Mouse (Mus musculus) cerebellum, postnatal 14 days (tissue): ENCODE measurements around the gene Bphl.
A peak's percentile ranks its signal among the peaks of the same experiment; 100 is the strongest.

Source experiments
- DNase-seq, 2 experiments: peaks; one replicate each; pipeline ENCODE4 v3.0.0; 2021; ENCODE audit warnings: mixed read lengths in 2 of 2

Gene Bphl

GRCm38 (mm10) chr13:34037172-34038055, at the start of gene Bphl:
Bphl (plus strand) TSS chr13:34037597.
- peak; percentile 95 to 96 for DNase-seq

- DNase-seq, result no peak
Measured at GRCm38 (mm10) chr13:33989625-33990024, 47.8 kb upstream of the Bphl start.

GRCm38 (mm10) chr13:33995197-33995596, 42.2 kb upstream of the Bphl start:
- DNase-seq, result peak; percentile 77 to 80

DNA sequence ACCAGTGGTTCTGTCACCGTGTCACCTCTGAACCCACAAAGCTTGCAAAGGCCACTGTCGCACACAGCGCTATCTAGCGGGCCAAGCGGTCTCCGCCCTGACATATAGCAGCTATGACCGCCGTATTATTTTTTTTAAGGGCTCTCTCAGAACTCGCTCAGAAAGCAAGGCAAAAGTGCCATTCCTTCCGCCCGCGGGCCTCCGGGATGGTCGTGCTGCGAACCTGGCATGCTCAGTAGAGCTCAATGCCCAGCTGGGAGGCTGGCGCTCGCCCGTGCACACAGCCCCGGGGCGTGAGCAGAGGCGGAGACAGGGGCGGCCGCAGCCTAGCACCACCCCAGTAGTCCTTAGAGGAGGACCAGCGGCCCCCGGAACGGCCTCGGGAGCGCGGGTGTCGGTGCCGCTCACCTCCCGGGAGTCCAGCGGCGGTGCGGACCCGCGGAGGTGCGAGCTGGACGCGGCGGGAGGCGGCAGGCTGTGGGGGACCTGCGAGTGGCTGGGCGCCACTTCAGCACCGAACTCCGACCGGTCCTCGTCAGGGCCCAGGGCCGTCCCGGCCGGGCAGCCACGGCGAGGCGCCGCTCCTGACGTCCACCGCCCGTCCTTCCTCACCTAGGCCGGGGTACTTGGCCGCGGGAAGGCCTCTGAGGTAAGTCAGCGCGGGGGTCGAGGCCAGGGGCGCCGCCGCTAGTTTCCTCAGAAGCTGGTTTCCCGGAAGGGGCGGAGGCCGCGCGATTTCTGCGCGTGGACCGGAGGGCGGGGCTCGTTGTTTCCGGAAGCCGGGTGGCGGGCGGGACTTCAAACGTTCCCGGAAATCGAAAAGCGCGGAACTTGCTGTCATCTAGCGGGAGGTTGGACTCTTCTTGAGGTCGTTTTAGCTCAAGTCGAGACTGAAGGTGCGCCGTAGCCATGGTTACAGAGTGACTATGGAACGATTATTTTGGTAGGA, 35.1 kb upstream of the Bphl start, which contains the start of the genes Ripk1 and Serpinb6a:
Gene Ripk1, plus strand, starts transcription at position 306 of the 949 bp plus-strand sequence.
Gene Serpinb6a, minus strand, starts transcription at position 737 of the 949 bp plus-strand sequence.
- peak; percentile 92 to 93 for DNase-seq

DNA sequence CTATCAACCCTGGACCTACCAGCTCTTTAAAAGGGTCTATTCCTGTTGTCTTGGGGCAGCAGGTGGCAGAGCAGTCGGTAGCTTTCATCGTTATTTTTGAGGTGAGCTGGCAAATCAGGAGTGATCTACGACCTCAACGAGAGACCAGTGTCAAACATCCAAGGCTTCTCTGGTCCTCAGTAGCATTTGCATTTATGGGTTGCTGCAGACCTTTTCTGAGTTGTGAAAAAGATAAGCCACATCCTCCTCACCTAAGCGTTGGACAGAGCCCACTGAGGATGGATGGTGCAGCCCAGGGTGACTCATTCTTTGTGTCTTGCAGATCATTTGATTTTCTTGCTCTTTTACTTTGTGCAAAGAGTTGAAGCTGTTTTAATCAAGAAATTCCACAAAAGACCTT, 34.3 kb upstream of the Bphl start:
- peak in 1 of 2 experiments; percentile 9 for DNase-seq

GRCm38 (mm10) chr13:34007234-34007633, 30.2 kb upstream of the Bphl start:
- no peak for DNase-seq

DNA sequence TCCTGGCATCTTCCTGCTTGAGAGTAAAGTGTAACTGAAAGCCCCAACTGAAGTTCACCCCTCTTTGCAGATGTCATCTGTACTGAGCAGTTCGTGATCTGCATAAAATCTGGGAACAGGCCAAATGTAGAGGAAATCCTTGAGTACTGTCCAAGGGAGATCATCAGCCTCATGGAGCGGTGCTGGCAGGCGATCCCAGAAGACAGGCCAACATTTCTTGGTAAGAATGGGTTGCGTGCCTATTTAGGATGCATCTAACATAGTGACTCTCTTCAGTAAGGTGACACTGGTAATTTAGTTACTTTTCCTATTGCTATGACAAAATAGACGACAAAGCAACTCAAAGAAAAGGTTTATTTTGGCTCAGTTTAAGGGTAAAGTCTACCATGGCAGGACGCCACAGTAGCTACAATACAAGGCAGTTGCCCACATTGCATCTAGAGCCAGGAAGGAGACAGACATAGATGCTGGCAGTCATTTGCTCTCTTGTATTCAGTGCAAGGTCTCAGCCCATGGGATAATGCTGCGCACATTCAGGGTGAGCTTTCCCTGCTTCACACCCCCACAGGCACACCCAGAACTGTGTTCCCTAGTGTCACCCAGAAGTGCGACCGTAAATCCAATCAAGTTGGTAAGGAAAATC, 20.3 kb upstream of the Bphl start:
- DNase-seq, result peak; percentile 76 to 82

DNA sequence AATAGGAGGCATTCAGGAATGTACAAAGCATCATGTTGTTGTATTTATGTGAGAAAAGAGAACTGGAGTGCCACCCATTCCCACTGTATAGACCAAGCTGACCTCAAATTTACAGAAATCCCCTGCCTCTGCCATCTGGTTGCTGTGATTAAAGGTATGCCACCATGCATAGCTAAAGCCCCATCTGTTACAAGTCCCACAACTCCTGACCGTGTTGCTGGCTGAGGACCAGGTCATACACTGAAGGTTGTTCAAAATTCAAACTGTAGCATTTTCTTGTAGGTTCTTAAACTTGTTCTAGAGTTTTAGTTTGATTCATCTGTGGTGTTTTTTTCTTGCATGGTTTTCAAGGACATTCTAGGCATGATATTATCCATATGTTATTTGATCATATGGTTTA, 18.9 kb upstream of the Bphl start:
- DNase-seq, result peak; percentile 37 to 46

- no peak for DNase-seq
Measured at GRCm38 (mm10) chr13:34021998-34022397, 15.4 kb upstream of the Bphl start.

- DNase-seq, result no peak
Measured at GRCm38 (mm10) chr13:34032041-34032440, 5.4 kb upstream of the Bphl start.

- DNase-seq, result no peak
Measured at GRCm38 (mm10) chr13:34035424-34035823, 2.0 kb upstream of the Bphl start.

DNA sequence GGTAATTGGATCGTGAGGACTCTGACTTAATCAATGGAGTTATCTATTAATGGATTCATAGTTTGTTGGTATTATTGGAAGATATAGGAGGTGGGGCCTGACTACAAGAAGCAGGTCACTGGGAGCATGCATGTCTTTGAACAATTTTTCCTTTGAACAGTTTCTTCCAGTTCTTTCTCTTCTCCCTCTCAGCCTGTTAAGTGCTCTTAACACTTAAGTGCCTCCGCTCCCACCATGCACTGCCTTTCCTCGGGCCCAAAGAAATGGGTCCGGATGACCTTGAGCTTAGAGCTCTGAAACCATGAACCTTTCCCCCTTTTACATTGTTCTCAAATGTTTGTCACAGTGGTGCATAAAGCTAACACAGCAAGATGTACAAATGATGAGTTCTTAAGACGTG, 671 bp upstream of the Bphl start:
- DNase-seq, result no peak

DNA sequence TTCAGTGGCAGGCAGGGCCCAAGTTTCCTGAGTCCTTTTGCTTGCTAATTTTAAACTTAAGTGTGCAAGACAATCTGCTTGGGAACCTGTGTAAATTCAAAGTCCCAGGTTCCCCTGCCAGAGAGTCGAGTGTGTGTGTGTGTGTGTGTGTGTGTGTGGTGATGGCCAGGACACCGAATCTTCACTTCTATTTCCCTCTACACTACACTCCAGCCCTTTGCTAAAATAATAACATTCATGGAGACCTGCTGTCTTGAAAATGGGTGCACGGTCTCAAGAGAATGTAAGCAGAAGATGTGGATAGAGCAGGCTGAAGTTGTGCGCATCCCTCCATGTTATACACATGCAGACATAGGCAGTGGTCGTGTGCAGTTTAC, 647 bp downstream of the Bphl start:
- peak in 1 of 2 experiments; percentile 48 for DNase-seq

DNA sequence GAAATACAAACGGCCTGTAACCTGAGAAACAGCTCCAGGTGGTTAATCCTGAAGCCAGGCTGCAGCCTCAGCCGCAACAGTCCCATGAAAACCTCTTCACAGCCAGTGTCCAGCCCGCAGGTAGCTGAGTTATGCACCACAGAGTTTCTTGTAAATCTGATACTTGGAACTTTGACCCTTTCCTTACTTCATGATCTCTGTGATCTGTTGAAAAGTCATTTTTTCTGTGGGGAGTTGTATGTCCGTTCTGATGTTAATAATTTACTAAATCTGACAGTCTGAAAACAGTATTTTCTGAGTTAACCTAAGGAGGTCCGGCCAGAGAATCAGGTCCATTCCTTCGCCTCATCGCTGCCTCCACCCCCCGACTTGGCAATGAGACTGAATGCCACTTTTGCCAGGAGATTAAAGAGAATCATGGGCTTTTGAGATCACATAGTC, 1.5 kb downstream of the Bphl start:
- DNase-seq, result no peak

GRCm38 (mm10) chr13:34040091-34040490, 2.7 kb downstream of the Bphl start:
- no peak for DNase-seq

DNA sequence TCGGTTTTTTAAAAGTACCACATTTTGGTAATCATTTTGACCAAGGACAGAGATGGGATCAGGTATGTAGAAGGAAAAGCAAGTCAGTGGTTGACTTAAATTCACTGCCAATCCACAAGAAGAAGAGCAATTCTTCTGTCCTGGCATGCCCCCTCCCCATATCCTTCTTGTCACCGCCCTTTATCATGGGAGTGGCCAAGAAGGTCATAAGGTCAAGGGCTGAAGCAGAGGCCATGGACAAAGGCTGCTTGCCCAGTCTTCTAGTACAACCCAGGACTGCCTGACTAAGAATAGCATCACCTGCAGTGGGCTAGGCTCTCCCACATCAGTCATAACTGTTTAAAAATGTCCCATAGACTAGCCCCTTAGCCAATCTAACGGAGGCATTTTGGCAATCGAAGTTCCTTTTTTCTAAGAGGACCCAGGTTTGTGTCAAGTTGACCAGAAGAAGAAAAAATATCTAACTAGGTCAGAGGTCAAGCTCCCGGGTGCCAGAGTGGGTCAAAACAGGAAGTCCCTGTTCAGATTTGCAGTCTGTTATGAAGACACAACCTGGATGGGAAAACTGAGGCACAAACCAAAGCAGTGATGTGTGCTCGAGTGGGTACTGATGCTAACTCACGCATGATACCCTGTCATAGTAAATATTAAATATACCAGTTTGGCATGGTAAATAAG, 6.5 kb downstream of the Bphl start:
- no peak for DNase-seq

- no peak for DNase-seq
Measured at GRCm38 (mm10) chr13:34045511-34046249, 8.3 kb downstream of the Bphl start.

GRCm38 (mm10) chr13:34046421-34047012, 9.1 kb downstream of the Bphl start:
- peak; percentile 91 to 97 for DNase-seq

GRCm38 (mm10) chr13:34047526-34047925, 10.1 kb downstream of the Bphl start:
- DNase-seq, result no peak

GRCm38 (mm10) chr13:34050479-34050878, 13.1 kb downstream of the Bphl start:
- no peak for DNase-seq

GRCm38 (mm10) chr13:34051692-34052091, 14.3 kb downstream of the Bphl start:
- DNase-seq, result no peak
